Mouse (Mus musculus) kidney, postnatal 4 days (tissue): ENCODE results near the gene Gsto2.

Experiments
- DNase-seq, 2 experiments: peaks; one replicate each; pipeline ENCODE4 v3.0.0; 2021; ENCODE audit warnings: mixed read lengths in 2 of 2

Gsto2 gene

DNA sequence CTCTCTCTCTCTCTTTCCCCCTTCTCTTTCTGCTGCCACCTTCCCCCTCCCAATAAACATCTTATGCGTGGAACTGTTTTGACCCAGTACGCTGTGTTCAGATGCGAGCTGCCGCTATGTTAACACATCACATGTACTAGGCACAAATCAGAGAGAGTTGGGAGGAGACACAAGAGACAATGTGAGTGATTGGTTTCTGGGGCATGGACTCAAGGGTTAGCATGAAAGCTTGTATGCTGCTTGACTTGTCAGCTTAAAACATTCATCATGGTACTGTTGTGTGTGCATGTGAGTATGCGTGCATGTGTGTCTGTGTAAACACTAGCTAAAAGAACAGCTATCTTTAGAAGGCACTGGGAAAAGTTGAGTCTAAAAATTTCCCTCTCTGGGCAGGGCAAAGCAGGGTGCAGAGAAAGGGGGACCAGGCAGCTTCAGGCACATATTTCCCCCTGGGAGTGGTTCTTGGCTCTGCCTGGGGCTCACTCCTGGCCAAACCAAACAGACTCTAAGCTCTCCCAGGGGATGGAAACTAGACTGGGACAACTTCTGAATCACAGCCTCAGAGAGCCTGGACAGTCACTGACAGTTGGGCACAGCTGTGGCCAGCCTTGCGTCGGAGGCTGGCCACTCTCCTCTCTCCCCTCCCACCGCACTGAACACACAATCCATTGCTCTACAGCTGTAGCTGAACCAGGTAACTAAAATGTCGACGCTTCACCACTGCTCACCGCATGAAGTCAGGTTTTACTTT, 26.4 kb downstream of the Gsto2 start:
- DNase-seq = peak; percentile 59 to 70

DNA sequence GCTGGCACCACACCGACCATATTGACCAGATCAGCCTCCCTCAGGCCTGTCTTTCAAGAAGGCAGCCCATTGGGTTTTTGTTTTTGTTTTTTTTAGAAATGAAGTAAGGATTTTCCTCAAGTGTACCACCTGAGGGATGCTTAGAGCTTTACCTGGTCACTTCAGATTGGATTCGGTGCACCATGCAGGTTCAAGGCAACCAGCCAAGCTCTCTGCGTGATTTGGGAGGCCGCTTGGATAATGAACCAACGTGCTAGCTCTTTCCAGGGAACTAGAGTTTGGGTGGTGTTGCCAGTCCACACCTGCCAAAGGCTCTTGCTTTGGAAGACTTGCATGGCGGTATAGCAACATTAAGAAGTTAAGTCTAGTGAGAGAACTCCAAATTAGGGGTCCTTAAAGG, 27.8 kb downstream of the Gsto2 start:
- no peak for DNase-seq

DNA sequence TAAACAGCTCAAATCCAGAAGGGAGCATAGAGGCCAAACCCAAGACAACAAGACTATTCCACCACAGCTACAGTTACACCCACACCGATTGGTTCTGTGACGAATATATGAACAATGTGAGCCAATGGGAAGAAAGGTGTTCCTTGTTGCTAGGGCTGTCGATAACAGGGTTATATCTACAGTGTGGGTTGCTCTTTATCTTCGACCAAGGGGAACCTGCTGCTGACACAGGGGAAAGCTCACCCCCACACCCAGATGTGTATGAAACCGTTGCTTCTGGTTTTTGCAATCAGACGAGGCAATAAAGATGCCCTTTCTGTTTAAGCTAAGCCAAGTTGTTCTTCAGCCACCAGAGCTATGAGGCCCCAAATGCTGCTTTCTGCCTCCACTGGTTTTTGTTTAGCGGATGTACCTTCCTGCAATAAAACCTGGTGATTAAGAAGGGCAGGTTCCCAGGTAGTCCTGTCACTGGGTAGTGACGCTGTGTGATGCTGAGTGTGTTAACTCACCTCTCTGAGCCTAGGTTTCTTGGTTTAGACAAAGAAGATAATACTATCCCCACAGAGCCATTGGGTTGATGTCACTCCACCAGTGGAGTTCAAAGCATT, 33.2 kb downstream of the Gsto2 start:
- no peak for DNase-seq

DNA sequence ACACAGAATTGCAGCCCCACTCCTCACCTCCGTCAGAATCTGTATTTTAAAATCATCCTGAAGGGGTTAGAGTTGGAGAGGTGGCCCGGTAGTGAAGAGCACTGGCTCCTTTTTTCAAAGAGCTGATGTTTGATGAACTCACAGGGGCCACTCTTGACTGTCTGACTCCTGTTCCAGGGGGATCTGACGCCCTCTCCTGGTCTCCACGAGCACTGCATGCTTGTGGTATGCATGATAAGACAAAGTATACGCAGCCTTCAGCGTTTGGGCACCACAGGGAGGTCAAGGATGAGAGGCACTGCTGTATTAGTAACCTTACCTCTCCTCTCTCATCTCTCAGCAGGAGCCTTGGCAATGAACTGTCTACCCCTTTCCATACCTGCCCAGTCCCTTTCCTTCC, 34.7 kb downstream of the Gsto2 start:
- DNase-seq = no peak

DNA sequence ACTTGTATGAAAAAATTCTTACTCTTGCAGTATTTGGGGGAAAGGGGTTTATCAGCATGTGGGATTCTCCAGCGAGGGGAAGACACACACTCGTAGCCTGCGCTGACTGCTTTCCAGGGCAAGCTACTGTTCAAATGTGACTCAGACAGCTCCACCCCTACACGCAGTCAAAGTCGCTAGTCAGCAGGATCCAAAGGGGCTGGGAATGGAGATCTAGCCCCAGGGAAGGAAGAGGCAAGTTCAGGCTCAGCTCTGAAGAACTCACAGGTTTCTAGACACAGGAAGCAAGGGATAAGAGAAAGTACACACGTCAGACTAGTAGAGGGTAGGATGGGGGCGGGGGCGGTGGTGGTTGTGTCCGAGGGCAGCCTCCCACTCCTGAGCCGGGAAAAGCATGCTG, 35.2 kb downstream of the Gsto2 start:
- no peak for DNase-seq

DNA sequence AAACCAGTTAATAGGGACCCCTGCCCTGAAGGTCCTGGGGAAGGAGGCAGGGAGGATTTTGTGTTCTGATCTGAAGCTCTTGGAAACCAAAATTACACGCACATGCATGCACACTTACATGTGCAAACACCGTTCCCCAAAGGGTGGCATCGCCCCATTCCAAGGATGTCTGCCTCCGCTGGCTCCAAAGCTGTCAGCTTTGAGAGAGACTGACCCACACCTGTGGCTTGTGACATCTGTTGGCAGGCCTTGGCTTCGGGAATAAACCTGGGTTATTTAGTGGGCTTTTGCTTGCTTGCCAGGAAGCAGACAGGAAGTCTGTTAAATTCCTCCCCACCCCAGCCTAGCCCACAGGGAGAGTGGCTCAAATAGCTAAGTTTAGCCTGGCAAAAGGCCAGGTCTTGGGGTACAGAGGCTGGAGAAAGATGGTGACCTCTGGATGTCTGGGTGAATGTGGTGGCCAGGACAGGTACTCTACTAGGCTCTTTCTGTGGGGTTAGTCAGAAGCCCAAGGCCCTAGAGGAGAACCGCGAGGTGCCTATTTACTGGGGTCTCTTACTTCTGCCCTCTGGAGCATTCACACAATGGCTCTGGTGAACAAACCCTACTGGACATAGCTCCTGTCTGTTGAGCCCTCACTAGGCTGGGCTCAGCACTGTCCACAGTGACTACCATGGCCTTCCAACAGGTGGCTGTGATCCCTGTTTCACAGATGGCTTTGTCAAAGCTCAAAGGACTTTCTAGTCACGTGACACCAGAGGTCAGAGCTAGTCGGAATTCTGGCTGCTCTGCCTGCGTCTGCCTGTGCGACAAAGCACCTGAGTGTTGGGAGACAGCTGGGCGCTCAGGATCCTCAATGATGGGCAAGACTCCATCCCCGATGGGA, 37.2 kb downstream of the Gsto2 start:
- DNase-seq = peak; percentile 52 to 67

DNA sequence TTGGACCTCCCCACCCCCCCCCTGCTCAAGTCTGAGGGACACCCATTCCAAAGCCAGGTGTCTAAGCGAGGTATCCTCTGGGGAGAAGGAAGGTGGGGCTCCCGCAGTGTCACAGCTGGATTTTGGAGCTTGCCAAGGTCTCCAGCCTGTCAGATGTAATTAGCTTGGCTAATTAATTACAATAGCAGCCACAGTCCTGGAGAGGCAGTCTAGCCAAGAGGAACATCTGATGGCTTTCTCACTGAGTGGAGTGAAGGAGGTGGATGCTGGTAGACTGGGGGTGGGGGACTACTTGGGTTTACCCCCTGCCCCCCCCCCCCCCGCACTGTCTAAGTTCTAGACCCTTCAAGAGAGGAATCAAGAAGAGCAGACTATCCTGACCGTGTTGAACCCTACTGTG, 38.3 kb downstream of the Gsto2 start:
- DNase-seq = no peak

DNA sequence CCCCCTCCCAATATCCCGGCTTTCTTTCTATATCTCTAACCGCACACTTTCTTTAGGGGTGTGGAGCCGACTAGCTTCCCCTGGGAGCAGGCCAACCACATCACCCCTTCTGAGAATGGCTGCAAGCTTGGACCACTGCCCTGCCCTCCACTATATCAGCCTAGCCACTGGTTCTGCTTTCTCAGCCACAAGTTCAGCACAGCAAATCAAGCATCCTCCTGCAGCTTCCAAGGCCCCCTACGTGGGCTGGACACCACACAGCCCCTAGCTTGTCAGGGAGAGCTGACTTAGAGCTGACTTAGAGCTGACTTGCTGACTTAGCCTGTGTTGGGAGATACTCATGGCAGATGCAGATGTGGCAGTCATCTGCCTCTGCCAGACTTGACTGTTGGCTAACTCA, 39.7 kb downstream of the Gsto2 start:
- DNase-seq = no peak

DNA sequence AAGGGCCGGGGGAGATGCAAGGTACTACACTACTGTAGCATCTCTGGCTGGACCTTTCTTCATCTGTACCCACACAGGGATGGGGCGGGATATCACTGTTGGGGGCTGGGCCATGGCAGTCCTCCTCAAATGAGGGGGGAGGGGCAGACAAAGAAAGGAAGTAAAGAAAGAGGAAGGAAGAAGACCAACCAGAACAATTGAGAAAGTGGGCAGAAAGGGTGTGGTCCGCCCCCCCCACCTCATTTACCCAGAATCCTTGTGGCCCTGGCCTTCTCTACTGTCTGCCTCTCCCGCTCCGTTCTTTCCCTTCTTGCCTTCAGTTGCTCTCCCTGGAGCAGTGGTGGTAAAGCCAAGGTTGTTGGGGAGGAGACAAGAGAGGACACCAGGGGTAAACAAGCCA, 40.3 kb downstream of the Gsto2 start:
- DNase-seq = no peak

DNA sequence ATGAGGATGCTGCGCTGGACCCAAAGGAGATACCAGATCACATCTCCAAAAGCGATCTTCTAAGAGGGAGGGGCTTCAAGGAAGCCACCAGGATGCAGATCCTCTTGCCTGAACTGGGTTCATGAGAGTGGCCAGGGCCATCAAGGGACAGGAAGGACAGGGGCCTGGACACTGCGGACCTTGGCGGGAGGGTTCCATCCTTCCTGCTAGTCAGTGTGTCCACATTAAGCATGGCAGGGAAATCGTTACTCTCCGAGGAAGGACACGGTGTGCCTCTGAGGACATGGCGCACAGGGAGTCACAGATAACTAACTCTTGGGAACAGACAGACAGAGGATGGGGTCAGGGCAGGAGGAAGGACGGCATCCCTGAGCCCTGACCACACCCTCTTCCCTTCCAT, 42.3 kb downstream of the Gsto2 start:
- no peak for DNase-seq

DNA sequence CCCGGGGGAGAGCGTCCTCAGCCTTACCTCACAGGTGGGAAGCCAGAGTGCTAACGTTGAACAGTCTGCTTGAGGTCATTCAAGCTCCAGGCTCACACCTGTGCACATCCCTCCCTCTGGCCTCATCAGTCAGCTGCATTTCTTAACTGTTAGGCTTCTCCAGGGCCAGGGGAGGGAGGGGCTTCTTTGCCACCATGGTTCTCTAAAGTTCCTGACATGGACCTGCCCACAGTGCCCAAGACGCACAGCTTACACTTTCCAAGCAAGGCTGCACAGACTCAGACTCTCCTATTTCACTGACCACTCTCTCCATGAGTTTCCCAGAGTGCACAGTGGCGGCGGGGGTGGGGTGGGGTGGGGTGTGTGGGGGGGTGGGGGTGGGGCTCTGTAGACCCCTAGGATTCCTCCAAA, 43.6 kb downstream of the Gsto2 start:
- no peak for DNase-seq

DNA sequence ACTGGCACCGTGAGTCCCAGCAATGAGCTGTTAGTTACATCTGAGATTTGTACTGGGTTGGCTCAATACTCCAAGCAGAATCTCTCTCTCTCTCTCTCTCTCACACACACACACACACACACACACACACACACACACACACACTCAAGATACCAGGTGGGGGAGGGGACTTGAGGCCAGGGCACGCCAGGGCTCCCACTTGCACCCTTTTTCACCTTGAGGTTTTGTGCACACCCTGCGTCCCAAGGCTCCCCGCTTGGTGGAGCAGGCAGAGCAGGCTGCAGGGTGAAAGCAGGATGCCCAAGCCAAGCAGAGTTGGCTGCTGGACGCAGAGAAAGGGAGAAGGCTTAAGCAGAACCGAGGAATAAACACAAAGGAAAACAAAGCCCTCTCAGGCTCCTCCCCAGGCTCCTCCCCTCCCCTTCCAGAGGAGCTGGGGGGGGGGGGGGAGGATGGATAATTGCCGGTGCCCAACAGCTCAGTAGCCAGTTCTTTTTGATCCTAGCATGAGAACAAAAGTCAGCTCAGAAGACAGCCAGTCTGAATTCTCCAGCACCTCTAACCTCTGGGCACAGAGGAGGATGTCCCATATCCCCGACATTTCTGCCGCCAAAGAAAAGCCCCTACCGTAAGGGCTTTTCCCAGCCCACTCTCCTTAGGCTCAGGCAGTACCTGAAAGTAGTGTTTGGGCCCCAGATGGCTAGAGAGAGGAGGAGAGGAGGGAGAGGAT, 44.2 kb downstream of the Gsto2 start:
- peak; percentile 56 to 66 for DNase-seq

DNA sequence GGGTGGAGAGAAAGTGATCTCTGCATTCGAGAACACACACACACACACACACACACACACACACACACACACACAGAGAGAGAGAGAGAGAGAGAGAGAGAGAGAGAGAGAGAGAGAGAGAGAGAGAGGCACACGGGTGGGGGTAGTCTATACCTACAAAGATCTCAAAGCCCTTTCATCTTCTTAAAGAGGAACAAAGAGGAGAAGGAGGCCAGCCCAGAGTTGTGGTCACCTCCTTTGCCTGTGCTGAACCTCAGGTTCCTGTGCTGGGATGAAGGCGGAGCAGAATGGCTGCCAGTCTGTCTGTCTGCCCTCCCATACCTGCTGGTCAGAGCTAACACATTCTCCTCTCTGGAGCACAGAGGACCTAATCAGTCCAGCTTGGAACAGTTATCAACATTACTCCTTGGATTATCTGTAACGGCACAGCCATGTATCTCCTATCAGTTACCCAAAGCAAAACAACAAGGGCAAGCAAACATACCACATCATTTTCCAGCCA, 44.8 kb downstream of the Gsto2 start:
- DNase-seq = no peak

DNA sequence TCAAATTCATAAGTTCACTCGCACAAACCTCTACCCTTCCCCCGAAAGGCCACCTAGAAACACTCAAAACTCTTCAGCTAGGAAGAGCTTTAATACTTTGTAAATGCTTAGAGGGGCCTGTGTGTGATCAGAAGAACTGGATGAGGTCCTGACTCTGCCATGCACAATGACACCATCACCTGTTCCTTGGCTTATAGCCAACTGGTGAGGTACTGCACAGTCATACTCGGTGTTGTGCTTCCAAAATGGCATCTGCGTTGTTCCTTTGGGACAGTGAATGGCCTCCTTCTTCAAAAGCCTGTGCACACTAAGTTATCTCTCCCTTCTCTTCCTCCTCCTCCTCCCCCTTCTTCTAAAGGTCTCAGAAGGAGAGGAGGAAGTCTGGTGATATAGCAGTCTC, 45.4 kb downstream of the Gsto2 start:
- no peak for DNase-seq

DNA sequence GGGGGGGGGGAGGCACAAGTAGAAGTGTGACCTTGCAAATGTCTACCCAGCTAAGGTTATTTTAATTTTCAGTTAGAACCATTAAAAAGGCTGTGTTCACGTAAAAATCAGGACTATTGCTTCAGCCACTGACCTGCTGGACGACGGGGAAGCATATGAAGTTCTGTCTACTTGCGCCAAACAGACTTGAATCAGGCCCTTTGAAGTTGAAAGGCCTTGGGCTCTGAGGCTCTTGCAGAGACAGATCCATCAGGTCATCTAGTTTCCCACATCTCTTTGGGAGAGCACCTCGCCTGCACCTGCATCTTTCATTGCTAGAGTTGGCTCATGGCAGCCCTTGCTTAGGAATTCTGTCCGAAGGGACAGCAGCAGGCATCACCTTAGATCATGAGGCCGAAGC, 48.0 kb downstream of the Gsto2 start:
- no peak for DNase-seq

DNA sequence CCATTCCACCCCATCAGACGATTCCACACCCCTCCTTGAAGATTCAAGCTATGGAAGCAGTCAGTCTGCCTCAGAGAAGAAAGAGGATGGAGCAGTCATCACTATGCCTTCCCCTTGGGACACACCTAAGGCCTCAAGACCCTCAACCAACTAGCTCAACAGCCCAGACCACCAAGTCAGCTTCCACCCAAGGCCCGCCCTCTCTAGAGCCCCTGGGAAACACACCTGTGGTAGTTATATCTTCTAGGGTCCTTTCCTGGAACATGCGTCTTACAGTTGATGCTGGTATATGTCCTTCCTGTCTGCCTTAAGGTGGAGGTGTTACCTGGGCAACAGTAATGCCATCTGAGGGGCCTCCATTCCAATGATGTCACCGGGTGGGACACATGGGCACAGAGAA, 48.9 kb downstream of the Gsto2 start:
- no peak for DNase-seq

DNA sequence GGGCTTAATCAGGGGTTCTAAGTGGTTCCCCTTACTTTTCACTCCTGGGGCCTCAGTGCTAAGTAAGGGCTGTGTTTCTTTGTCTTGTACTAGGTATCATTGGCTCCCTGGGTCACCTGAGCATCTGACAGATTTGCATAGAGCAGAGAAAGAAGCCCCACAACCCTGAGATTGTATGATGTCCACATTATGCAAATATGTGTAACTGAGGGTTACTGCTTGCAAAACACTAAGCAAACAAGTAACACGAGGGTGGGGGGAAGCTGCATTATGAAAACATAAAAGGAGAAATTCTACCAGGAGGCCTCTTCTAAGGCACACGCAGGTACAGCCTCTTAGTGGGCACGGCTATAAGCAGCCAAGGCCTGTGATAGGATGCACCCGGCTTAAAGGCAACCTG, 49.9 kb downstream of the Gsto2 start:
- no peak for DNase-seq

DNA sequence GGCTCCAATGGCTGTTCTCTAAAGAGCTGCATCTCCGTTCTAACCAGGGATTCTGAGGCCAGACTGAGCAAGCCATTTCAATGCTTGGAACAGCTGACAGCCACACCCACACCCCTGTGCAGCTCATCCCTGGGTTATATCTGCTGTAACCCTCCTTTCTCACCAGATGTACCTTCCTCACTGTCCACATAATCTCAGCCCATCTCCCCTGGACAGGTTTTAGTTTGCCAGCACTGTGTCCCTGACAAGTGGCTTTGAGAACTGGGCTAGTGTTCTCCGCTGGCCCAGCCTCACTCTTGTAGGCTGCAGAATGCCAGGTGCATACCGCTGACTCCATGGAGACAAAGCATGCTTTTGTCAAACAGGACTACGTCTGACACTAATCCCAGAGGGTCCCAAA, 52.1 kb downstream of the Gsto2 start:
- DNase-seq = no peak

DNA sequence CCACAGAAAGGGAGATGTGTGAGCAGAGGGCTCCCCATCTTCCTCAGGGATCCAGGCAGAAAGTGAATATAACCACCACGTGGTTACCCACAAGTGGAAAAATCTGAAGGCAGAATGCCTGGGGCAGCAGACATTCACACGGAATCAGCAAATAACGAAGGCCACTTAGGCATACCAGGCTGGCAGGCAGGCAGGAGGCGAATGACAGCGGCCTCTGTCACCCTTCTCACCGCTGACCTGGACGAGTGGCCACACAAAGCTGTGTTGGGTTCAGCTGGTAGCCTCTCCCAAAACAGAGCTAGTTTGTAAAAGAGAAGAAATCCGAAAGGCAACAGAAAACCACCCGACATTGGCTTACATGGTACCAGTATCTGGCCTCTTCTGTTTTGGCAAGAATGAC, 52.7 kb downstream of the Gsto2 start:
- no peak for DNase-seq

DNA sequence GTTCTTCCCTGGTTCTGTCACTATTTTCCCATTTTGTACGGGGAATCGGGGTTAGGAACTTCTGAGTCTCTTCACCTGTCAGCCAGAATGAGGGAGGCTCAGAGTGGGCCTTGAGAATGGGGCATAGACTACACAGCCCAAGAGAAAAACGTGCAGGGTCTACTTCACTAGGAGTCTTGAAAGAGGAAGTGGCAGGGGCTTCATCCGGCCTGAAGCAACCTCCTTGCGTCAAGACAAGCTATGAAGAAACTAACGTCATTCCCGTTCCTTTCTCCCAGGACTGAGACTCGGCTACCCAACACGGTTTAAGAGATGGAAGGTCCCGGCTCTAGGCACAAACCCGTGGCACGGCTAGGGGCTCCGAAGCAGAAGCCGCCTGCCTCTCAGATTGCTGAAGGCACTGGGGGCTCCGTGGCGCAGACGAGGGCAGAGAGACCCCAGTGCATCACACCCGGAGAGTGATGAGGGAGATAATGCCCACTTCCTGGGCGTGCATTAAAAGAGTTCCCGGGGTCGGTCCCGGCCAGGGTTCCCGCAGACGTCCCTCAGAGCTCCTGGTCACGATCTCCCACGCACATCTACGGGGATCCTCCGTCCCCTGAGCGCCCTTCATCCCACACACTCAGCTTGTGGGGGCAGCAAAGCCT, 53.2 kb downstream of the Gsto2 start:
- DNase-seq = peak in 1 of 2 experiments; percentile 47

DNA sequence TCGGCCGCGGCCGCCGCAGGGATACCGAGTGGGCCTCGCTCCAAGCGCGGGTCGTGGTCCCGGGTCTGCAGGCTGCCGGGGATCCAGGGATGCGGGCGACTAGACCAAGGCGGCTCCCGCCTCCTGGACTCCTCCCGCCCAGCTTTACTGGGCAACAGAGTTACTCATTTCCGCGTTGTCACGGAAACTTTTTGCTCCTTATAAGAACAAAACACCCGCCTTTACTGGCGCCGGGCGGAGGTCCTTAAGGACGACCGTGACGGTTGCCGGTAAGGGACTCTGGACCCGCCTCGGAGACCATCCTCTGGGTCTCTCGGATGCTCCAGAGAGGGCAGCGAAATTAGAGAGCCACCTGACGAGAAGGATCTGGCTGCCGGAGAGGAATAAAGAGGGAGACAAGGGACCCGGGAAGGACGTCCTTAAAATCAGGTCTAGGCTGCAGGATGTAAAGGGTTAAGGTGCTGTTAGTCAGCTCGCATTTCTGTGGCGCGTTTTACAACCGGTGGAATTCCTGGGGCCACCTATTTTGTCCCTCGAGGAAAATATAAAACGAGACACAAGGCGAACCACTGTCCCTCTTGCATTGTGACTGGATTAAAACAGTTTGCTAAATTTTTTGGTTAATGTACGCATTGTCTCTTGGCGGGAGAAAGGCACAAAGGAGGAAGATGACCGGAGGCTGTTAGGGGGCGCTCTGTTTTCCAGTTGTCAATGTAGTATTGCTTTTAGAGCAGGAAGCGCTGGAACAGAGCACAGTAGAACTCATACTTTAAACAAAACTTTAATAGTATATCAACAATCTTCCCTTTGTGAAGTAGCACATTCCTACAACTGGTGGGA, 54.0 kb downstream of the Gsto2 start, which contains the start of the genes Cfap43 and Itprip:
Gene Cfap43 (minus strand): TSS at position 162 of the 840 bp plus-strand sequence.
Gene Itprip (minus strand): TSS at position 174 of the 840 bp plus-strand sequence.
- DNase-seq = peak; percentile 82 to 91
